Mouse (Mus musculus): ENCODE data around the gene Gm28305.
A peak's percentile ranks its signal among the peaks of the same experiment; 100 is the strongest.

Gm28305 gene

GRCm38 (mm10) chr9:104070863-104071604, 30.6 kb downstream of the Gm28305 start:
- DNase-seq = no peak

GRCm38 (mm10) chr9:104075808-104076207, 35.3 kb downstream of the Gm28305 start:
- DNase-seq = peak; percentile 45

GRCm38 (mm10) chr9:104078780-104079179, 38.3 kb downstream of the Gm28305 start:
- DNase-seq = no peak

- peak; percentile 58 for DNase-seq
These were observed 38.9 kb downstream of the Gm28305 start for GRCm38 (mm10) chr9:104079379-104079778.

- DNase-seq = no peak
These were observed 39.6 kb downstream of the Gm28305 start for GRCm38 (mm10) chr9:104080038-104080437.

GRCm38 (mm10) chr9:104085730-104086429, 45.4 kb downstream of the Gm28305 start:
- DNase-seq = no peak

GRCm38 (mm10) chr9:104088555-104088954, 48.1 kb downstream of the Gm28305 start:
- DNase-seq = peak; percentile 1

GRCm38 (mm10) chr9:104092945-104093344, 52.5 kb downstream of the Gm28305 start:
- DNase-seq = no peak

- no peak for DNase-seq
These were observed 57.8 kb downstream of the Gm28305 start for GRCm38 (mm10) chr9:104098256-104098655.

GRCm38 (mm10) chr9:104099060-104099459, 58.6 kb downstream of the Gm28305 start:
- DNase-seq = no peak

GRCm38 (mm10) chr9:104100822-104101221, 60.4 kb downstream of the Gm28305 start:
- DNase-seq = no peak

GRCm38 (mm10) chr9:104101458-104101857, 61.0 kb downstream of the Gm28305 start:
- no peak for DNase-seq

- DNase-seq = no peak
These were observed 61.8 kb downstream of the Gm28305 start for GRCm38 (mm10) chr9:104102301-104102700.

GRCm38 (mm10) chr9:104102901-104103300, 62.4 kb downstream of the Gm28305 start:
- no peak for DNase-seq

- no peak for DNase-seq
These were observed 64.5 kb downstream of the Gm28305 start for GRCm38 (mm10) chr9:104104986-104105385.

- DNase-seq = no peak
These were observed 66.5 kb downstream of the Gm28305 start for GRCm38 (mm10) chr9:104106930-104107329.

GRCm38 (mm10) chr9:104107482-104107881, 67.0 kb downstream of the Gm28305 start:
- no peak for DNase-seq

GRCm38 (mm10) chr9:104108571-104109143, 68.2 kb downstream of the Gm28305 start:
- no peak for DNase-seq

GRCm38 (mm10) chr9:104109151-104109550, 68.7 kb downstream of the Gm28305 start:
- DNase-seq = no peak

- no peak for DNase-seq
These were observed 82.6 kb downstream of the Gm28305 start for GRCm38 (mm10) chr9:104123101-104123500.

- DNase-seq = peak; percentile 28
These were observed 83.2 kb downstream of the Gm28305 start for GRCm38 (mm10) chr9:104123622-104124021.
